Mouse (Mus musculus): ENCODE measurements around the gene Ddx46. TPM values are rescaled to one million over a fixed set of nuclear protein-coding genes. Genes with fewer than 3 reads are reported as not detected.
"Not testable (repeated sequence)": the region's sequence is repeated elsewhere in the genome, so short reads cannot be mapped to it uniquely, and the experiment has no call there.

The Ddx46 gene
- polyA plus RNA-seq, 1 experiment: 1.9 TPM

- Histone ChIP-seq H3K4me1 (ENCODE audit: control insufficient read depth) (peaks cover 29% of the 10 kb centered on the region), H3K27me3 (ENCODE audit: control insufficient read depth) (no peaks in the 10 kb centered on the region; the same call in 1 of the 2 replicates), H3K9me3 (ENCODE audit: control insufficient read depth, low read length) (no peaks in the 10 kb centered on the region), H3K4me3 (replicated peaks) (peak within 1 kb of the TSS; percentile 77), H3K36me3 (ENCODE audit: control insufficient read depth) (peaks cover 25% of the 10 kb centered on the region)
- TF ChIP-seq GATA1 (IDR thresholded peaks at IDR 0.05; ENCODE audit: low read length): no peak
- TF ChIP-seq TAL1 (IDR thresholded peaks at IDR 0.05; ENCODE audit: low read length): no peak
Observed at GRCm38 (mm10) chr13:55622649-55623541, 11.9 kb upstream of the Ddx46 start, which contains the start of gene Caml. Gene Caml (plus strand): TSS chr13:55623005.

- H3K27me3 ChIP-seq (ENCODE audit: control insufficient read depth): no peaks in the 10 kb centered on the region
- H3K4me3 ChIP-seq (replicated peaks): peak overlapping the region; percentile 79
- no peaks in the 10 kb centered on the region for H3K9me3 ChIP-seq (ENCODE audit: control insufficient read depth, low read length)
- H3K36me3 ChIP-seq (ENCODE audit: control insufficient read depth): peaks cover 58% of the 10 kb centered on the region
- H3K4me1 ChIP-seq (ENCODE audit: control insufficient read depth): peaks cover 29% of the 10 kb centered on the region
- TF ChIP-seq GATA1 (IDR thresholded peaks at IDR 0.05; ENCODE audit: low read length) (no peak), TAL1 (IDR thresholded peaks at IDR 0.05; ENCODE audit: low read length) (no peak)
Observed at GRCm38 (mm10) chr13:55635146-55635571, 332 bp downstream of the Ddx46 start.

GRCm38 (mm10) chr13:55636185-55636983, 1.6 kb downstream of the Ddx46 start:
- H3K4me3 ChIP-seq (replicated peaks): peak overlapping the region; percentile 79
- peaks cover 60% of the 10 kb centered on the region for H3K36me3 ChIP-seq (ENCODE audit: control insufficient read depth)
- TF ChIP-seq TAL1 (IDR thresholded peaks at IDR 0.05; ENCODE audit: low read length): no peak
- TF ChIP-seq GATA1 (IDR thresholded peaks at IDR 0.05; ENCODE audit: low read length): peak; percentile 81
- no peaks in the 10 kb centered on the region for H3K9me3 ChIP-seq (ENCODE audit: control insufficient read depth, low read length)
- no peaks in the 10 kb centered on the region for H3K27me3 ChIP-seq (ENCODE audit: control insufficient read depth)
- H3K4me1 ChIP-seq (ENCODE audit: control insufficient read depth): peaks cover 29% of the 10 kb centered on the region

- Histone ChIP-seq H3K36me3 (ENCODE audit: control insufficient read depth) (peaks cover 76% of the 10 kb centered on the region), H3K4me1 (ENCODE audit: control insufficient read depth) (peaks cover 18% of the 10 kb centered on the region)
Observed at GRCm38 (mm10) chr13:55640480-55640879, 5.7 kb downstream of the Ddx46 start.

GRCm38 (mm10) chr13:55644525-55644924, 9.7 kb downstream of the Ddx46 start:
- TF ChIP-seq TAL1 (IDR thresholded peaks at IDR 0.05; ENCODE audit: low read length) (no peak), GATA1 (IDR thresholded peaks at IDR 0.05; ENCODE audit: low read length) (no peak)
- no peaks in the 10 kb centered on the region for H3K9me3 ChIP-seq (ENCODE audit: control insufficient read depth, low read length)

More at GRCm38 (mm10) chr13:55640480-55640879, 5.7 kb downstream of the Ddx46 start:
- H3K4me3 ChIP-seq (replicated peaks); H3K9me3 ChIP-seq (ENCODE audit: control insufficient read depth, low read length); H3K27me3 ChIP-seq (ENCODE audit: control insufficient read depth): not testable (repeated sequence)

GRCm38 (mm10) chr13:55650098-55650497, 15.3 kb downstream of the Ddx46 start:
- Histone ChIP-seq H3K9me3 (ENCODE audit: control insufficient read depth, low read length) (no peaks in the 10 kb centered on the region; the same call in 1 of the 2 replicates), H3K27me3 (ENCODE audit: control insufficient read depth) (no peaks in the 10 kb centered on the region), H3K4me1 (ENCODE audit: control insufficient read depth) (peaks cover 8% of the 10 kb centered on the region), H3K4me3 (replicated peaks) (no peak overlapping the region), H3K36me3 (ENCODE audit: control insufficient read depth) (peaks cover 100% of the 10 kb centered on the region)
- TF ChIP-seq GATA1 (IDR thresholded peaks at IDR 0.05; ENCODE audit: low read length): no peak
- no peak for TF ChIP-seq TAL1 (IDR thresholded peaks at IDR 0.05; ENCODE audit: low read length)

More at GRCm38 (mm10) chr13:55644525-55644924, 9.7 kb downstream of the Ddx46 start:
- H3K4me3 ChIP-seq (replicated peaks): no peak overlapping the region
- H3K4me1 ChIP-seq (ENCODE audit: control insufficient read depth): no peaks in the 10 kb centered on the region; the same call in 1 of the 2 replicates
- no peaks in the 10 kb centered on the region for H3K27me3 ChIP-seq (ENCODE audit: control insufficient read depth)
- H3K36me3 ChIP-seq (ENCODE audit: control insufficient read depth): peaks cover 90% of the 10 kb centered on the region

- Histone ChIP-seq H3K9me3 (ENCODE audit: control insufficient read depth, low read length) (no peaks in the 10 kb centered on the region; the same call in 1 of the 2 replicates), H3K4me1 (ENCODE audit: control insufficient read depth) (peaks cover 8% of the 10 kb centered on the region), H3K27me3 (ENCODE audit: control insufficient read depth) (no peaks in the 10 kb centered on the region), H3K36me3 (ENCODE audit: control insufficient read depth) (peaks cover 100% of the 10 kb centered on the region), H3K4me3 (replicated peaks) (no peak overlapping the region)
- no peak for TF ChIP-seq GATA1 (IDR thresholded peaks at IDR 0.05; ENCODE audit: low read length)
Observed at GRCm38 (mm10) chr13:55650980-55651379, 16.2 kb downstream of the Ddx46 start.

GRCm38 (mm10) chr13:55668550-55668949, 33.7 kb downstream of the Ddx46 start:
- no peaks in the 10 kb centered on the region for H3K27me3 ChIP-seq (ENCODE audit: control insufficient read depth)
- no peaks in the 10 kb centered on the region for H3K4me1 ChIP-seq (ENCODE audit: control insufficient read depth)
- H3K9me3 ChIP-seq (ENCODE audit: control insufficient read depth, low read length): no peaks in the 10 kb centered on the region
- no peak overlapping the region for H3K4me3 ChIP-seq (replicated peaks)
- H3K36me3 ChIP-seq (ENCODE audit: control insufficient read depth): peaks cover 95% of the 10 kb centered on the region
- TF ChIP-seq TAL1 (IDR thresholded peaks at IDR 0.05; ENCODE audit: low read length): no peak
- no peak for TF ChIP-seq GATA1 (IDR thresholded peaks at IDR 0.05; ENCODE audit: low read length)

GRCm38 (mm10) chr13:55672711-55673110, 37.9 kb downstream of the Ddx46 start:
- no peak for TF ChIP-seq GATA1 (IDR thresholded peaks at IDR 0.05; ENCODE audit: low read length)
- no peak for TF ChIP-seq TAL1 (IDR thresholded peaks at IDR 0.05; ENCODE audit: low read length)
- Histone ChIP-seq H3K4me1 (ENCODE audit: control insufficient read depth) (no peaks in the 10 kb centered on the region), H3K27me3 (ENCODE audit: control insufficient read depth) (no peaks in the 10 kb centered on the region), H3K36me3 (ENCODE audit: control insufficient read depth) (peaks cover 94% of the 10 kb centered on the region), H3K9me3 (ENCODE audit: control insufficient read depth, low read length) (no peaks in the 10 kb centered on the region), H3K4me3 (replicated peaks) (no peak overlapping the region)

Data from erythroblast, embryonic 14.5 days (primary cell).